20 mouse cellular contexts compared by ENCODE assay signal in genomic region chr11:81100829-81101228, GRCm38 (mm10).
DNase-seq lines count a peak whose midpoint lies in the region; ATAC-seq lines count a peak whose summit lies in the region.
"Had no signal": no experiment of that assay in that cellular context is flagged by ENCODE, and none has a peak within 500 bp of the region (broad histone marks: within the 10 kb centered on the region; RNA-seq: fewer than 3 reads in every experiment).

No protein-coding gene starts in this region.

- H3K4me1 ChIP-seq in intestine, embryonic 16.5 days (ENCODE audit: control insufficient read depth, insufficient read depth, low read length) = no peaks in the 10 kb centered on the region
- no peaks in the 10 kb centered on the region for H3K4me1 ChIP-seq in intestine, embryonic 15.5 days (replicated peaks)
- no peaks in the 10 kb centered on the region for H3K4me1 ChIP-seq in liver, embryonic 11.5 days (replicated peaks; ENCODE audit: control insufficient read depth, insufficient read depth, low read length)
- H3K4me1 ChIP-seq in liver, embryonic 15.5 days (replicated peaks) = no peaks in the 10 kb centered on the region
- H3K4me1 ChIP-seq in hindbrain, embryonic 10.5 days (replicated peaks) = peaks cover 6% of the 10 kb centered on the region
- H3K4me1 ChIP-seq: embryonic facial prominence, embryonic 12.5 days; forebrain, embryonic 12.5 days; heart, embryonic 15.5 days had no signal

- DNase-seq in liver, embryonic 11.5 days (ENCODE audit: low spot score) = no peak
- DNase-seq in hindbrain, embryonic 10.5 days (ENCODE audit: low spot score) = no peak
- DNase-seq in testis, postnatal 14 days (ENCODE audit: low spot score) = no peak
- no peak for DNase-seq in gastrocnemius, postnatal 36 days
- DNase-seq: adrenal gland, postnatal 14 days; cerebellum, adult 11-12 months; cerebellum, adult 9-10 months; cerebellum, postnatal 25 days; gastrocnemius, postnatal 10 days; heart, adult 2 months; heart, postnatal 14 days had no signal

- no peak overlapping the region for H3K9ac ChIP-seq in intestine, embryonic 16.5 days (ENCODE audit: low read depth, low read length)
- no peak overlapping the region for H3K9ac ChIP-seq in intestine, embryonic 15.5 days
- no peak overlapping the region for H3K9ac ChIP-seq in liver, embryonic 11.5 days (ENCODE audit: low read depth, low read length)
- H3K9ac ChIP-seq in liver, embryonic 15.5 days = no peak overlapping the region
- H3K9ac ChIP-seq: embryonic facial prominence, embryonic 12.5 days; forebrain, embryonic 12.5 days; heart, embryonic 15.5 days; hindbrain, embryonic 14.5 days had no signal

- no peak overlapping the region for H3K27ac ChIP-seq in intestine, embryonic 16.5 days (ENCODE audit: low read length)
- no peak overlapping the region for H3K27ac ChIP-seq in intestine, embryonic 15.5 days
- H3K27ac ChIP-seq in liver, embryonic 11.5 days (ENCODE audit: low read depth, low read length) = no peak overlapping the region
- H3K27ac ChIP-seq in liver, embryonic 15.5 days (replicated peaks) = no peak overlapping the region
- no peak overlapping the region for H3K27ac ChIP-seq in hindbrain, embryonic 10.5 days
- H3K27ac ChIP-seq: embryonic facial prominence, embryonic 12.5 days; forebrain, embryonic 12.5 days; heart, adult 2 months; heart, embryonic 15.5 days; hindbrain, embryonic 14.5 days had no signal

- no peaks in the 10 kb centered on the region for H3K9me3 ChIP-seq in intestine, embryonic 16.5 days (ENCODE audit: control insufficient read depth, low read length)
- H3K9me3 ChIP-seq in intestine, embryonic 15.5 days = no peaks in the 10 kb centered on the region
- no peaks in the 10 kb centered on the region for H3K9me3 ChIP-seq in liver, embryonic 11.5 days (ENCODE audit: control insufficient read depth, low read length)
- no peaks in the 10 kb centered on the region for H3K9me3 ChIP-seq in liver, embryonic 15.5 days (replicated peaks)
- H3K9me3 ChIP-seq in hindbrain, embryonic 10.5 days = no peaks in the 10 kb centered on the region
- H3K9me3 ChIP-seq: embryonic facial prominence, embryonic 12.5 days; forebrain, embryonic 12.5 days; heart, embryonic 15.5 days had no signal

- intact Hi-C loops in gastrocnemius, postnatal 36 days (cut with DNase I) = no loop called here

- 72% methylated on average over 6 of the region's 6 CpGs for WGBS in intestine, embryonic 16.5 days
- WGBS in intestine, embryonic 15.5 days = 75% methylated on average over 6 of the region's 6 CpGs
- 63% methylated on average over 6 of the region's 6 CpGs for WGBS in liver, embryonic 11.5 days
- WGBS in liver, embryonic 15.5 days (ENCODE audit: insufficient replicate concordance) = 54% methylated on average over 6 of the region's 6 CpGs
- WGBS in hindbrain, embryonic 10.5 days = 74% methylated on average over 6 of the region's 6 CpGs

- no peaks in the 10 kb centered on the region for H3K27me3 ChIP-seq in intestine, embryonic 16.5 days (replicated peaks; ENCODE audit: control insufficient read depth, insufficient read depth, low read length)
- no peaks in the 10 kb centered on the region for H3K27me3 ChIP-seq in intestine, embryonic 15.5 days (replicated peaks)
- H3K27me3 ChIP-seq in liver, embryonic 11.5 days (replicated peaks; ENCODE audit: control insufficient read depth, insufficient read depth, low read length) = no peaks in the 10 kb centered on the region
- 0 out of 2 replicates have a peak, but pooled peaks cover 3% of the 10 kb centered on the region for H3K27me3 ChIP-seq in liver, embryonic 15.5 days
- no peaks in the 10 kb centered on the region for H3K27me3 ChIP-seq in hindbrain, embryonic 10.5 days (ENCODE audit: insufficient read depth, poor library complexity, severe bottlenecking)
- H3K27me3 ChIP-seq: embryonic facial prominence, embryonic 12.5 days; forebrain, embryonic 12.5 days; heart, embryonic 15.5 days had no signal

- no peak overlapping the region for H3K4me3 ChIP-seq in intestine, embryonic 16.5 days (ENCODE audit: low read length)
- H3K4me3 ChIP-seq in intestine, embryonic 15.5 days (replicated peaks) = no peak overlapping the region
- no peak overlapping the region for H3K4me3 ChIP-seq in liver, embryonic 11.5 days (ENCODE audit: low read depth, low read length)
- H3K4me3 ChIP-seq in liver, embryonic 15.5 days (replicated peaks) = no peak overlapping the region
- H3K4me3 ChIP-seq in hindbrain, embryonic 10.5 days = no peak overlapping the region
- H3K4me3 ChIP-seq: embryonic facial prominence, embryonic 12.5 days; forebrain, embryonic 12.5 days; heart, adult 2 months; heart, embryonic 15.5 days had no signal

- H3K36me3 ChIP-seq in intestine, embryonic 16.5 days (ENCODE audit: control insufficient read depth, insufficient read depth, low read length) = no peaks in the 10 kb centered on the region
- no peaks in the 10 kb centered on the region for H3K36me3 ChIP-seq in intestine, embryonic 15.5 days
- H3K36me3 ChIP-seq in liver, embryonic 11.5 days (ENCODE audit: control insufficient read depth, insufficient read depth, low read length) = no peaks in the 10 kb centered on the region
- no peaks in the 10 kb centered on the region for H3K36me3 ChIP-seq in liver, embryonic 15.5 days (replicated peaks)
- H3K36me3 ChIP-seq in hindbrain, embryonic 10.5 days = no peaks in the 10 kb centered on the region
- H3K36me3 ChIP-seq: embryonic facial prominence, embryonic 12.5 days; forebrain, embryonic 12.5 days; heart, embryonic 15.5 days had no signal

- ATAC-seq in intestine, embryonic 16.5 days = peak; percentile 50; the same call in 1 of the 2 replicates
- ATAC-seq in intestine, embryonic 15.5 days = no peak
- ATAC-seq in liver, embryonic 11.5 days (replicated peaks; ENCODE audit: low FRiP score) = peak; percentile 45
- ATAC-seq in liver, embryonic 15.5 days (ENCODE audit: insufficient read depth) = peak; percentile 70
- ATAC-seq: forebrain, embryonic 16.5 days had no signal

- no peak overlapping the region for H3K4me2 ChIP-seq in intestine, embryonic 16.5 days (ENCODE audit: low read depth, low read length)
- no peak overlapping the region for H3K4me2 ChIP-seq in intestine, embryonic 15.5 days (replicated peaks)
- no peak overlapping the region for H3K4me2 ChIP-seq in liver, embryonic 11.5 days
- H3K4me2 ChIP-seq in liver, embryonic 15.5 days = no peak overlapping the region
- H3K4me2 ChIP-seq: embryonic facial prominence, embryonic 12.5 days; forebrain, embryonic 12.5 days; heart, embryonic 11.5 days; heart, embryonic 15.5 days; hindbrain, embryonic 14.5 days had no signal
